Mouse (Mus musculus) kidney, adult 2 months (tissue): ENCODE data around the gene H1fnt.

Experiments
- CTCF ChIP-seq: fragments of 200-500 bp; conservative IDR thresholded peaks from 2 replicates; pipeline ENCODE4 v1.5.1; 2011; ENCODE audit warnings: low read depth, mild to moderate bottlenecking, control low read depth, low read length, moderate library complexity, mixed read lengths; ENCODE audit not compliant: insufficient read depth, insufficient read length
- POLR2A ChIP-seq: fragments of 200-500 bp; IDR thresholded peaks from one replicate; pipeline ENCODE4 v1.6.1; 2011; ENCODE audit warnings: low read depth, low read length, control low read depth

DNA sequence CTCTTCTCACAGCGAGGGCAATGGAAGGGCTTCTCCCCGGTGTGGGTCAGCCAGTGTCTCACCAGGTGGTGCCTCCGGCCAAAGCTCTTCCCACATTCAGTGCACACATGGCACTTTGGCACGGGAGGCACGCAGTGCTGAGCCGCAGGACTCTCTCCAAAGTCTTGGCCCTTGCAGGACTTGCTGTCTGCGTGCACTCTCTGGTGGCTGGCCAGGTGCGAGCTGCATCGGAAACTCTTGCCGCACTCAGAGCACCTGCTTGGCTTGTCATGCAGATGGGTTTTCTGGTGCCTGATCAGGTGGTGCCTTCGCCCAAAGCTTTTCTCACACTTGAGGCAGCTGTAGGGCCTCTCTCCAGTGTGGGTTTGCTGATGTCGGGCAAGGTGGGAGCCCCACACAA, 31.5 kb upstream of the H1fnt start:
- TF ChIP-seq POLR2A (no peak), CTCF (no peak; the same call in 1 of the 2 replicates)
